8 mouse cellular contexts compared by ENCODE assay signal in the genomic region with DNA sequence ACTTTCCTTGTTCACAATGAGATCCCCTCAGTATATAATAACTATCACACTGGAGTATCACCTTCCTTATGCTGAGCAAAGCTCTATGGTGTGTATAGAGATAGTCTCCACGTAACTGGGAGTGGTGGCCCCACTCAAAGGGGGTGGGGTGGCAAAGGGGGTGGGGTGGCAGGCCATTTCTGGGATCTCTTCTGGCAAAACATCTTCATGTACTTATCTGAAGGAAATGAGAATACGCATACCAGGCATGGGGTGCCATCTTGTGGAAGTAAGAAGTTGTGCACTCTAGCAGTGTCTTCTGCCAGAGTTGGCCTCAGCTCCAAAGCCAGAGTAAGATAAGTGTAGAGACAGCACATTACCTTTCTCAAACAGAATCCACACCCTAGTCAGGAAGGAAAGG.
DNase-seq lines count a peak whose midpoint lies in the region; ATAC-seq lines count a peak whose summit lies in the region.

No protein-coding gene starts in this region.

- no peaks in the 10 kb centered on the region for H3K9me3 ChIP-seq in limb, embryonic 11.5 days (ENCODE audit: control insufficient read depth, low read length)
- H3K9me3 ChIP-seq in limb, embryonic 10.5 days (replicated peaks), result no peaks in the 10 kb centered on the region
- H3K9me3 ChIP-seq in hindbrain, embryonic 12.5 days (replicated peaks), result no peaks in the 10 kb centered on the region
- H3K9me3 ChIP-seq in liver, embryonic 11.5 days (ENCODE audit: control insufficient read depth, low read length), result no peaks in the 10 kb centered on the region

- no peaks in the 10 kb centered on the region for H3K36me3 ChIP-seq in limb, embryonic 11.5 days (ENCODE audit: control insufficient read depth, insufficient read depth, low read length)
- no peaks in the 10 kb centered on the region for H3K36me3 ChIP-seq in limb, embryonic 10.5 days
- no peaks in the 10 kb centered on the region for H3K36me3 ChIP-seq in hindbrain, embryonic 12.5 days
- H3K36me3 ChIP-seq in liver, embryonic 11.5 days (ENCODE audit: control insufficient read depth, insufficient read depth, low read length), result no peaks in the 10 kb centered on the region

- no peak overlapping the region for H3K9ac ChIP-seq in limb, embryonic 11.5 days (ENCODE audit: low read length)
- no peak overlapping the region for H3K9ac ChIP-seq in hindbrain, embryonic 12.5 days
- H3K9ac ChIP-seq in liver, embryonic 11.5 days (ENCODE audit: low read depth, low read length), result no peak overlapping the region

- H3K4me2 ChIP-seq in limb, embryonic 11.5 days (ENCODE audit: low read depth, severe bottlenecking), result no peak overlapping the region
- no peak overlapping the region for H3K4me2 ChIP-seq in hindbrain, embryonic 12.5 days (replicated peaks)
- no peak overlapping the region for H3K4me2 ChIP-seq in liver, embryonic 11.5 days

- no peaks in the 10 kb centered on the region for H3K4me1 ChIP-seq in limb, embryonic 11.5 days (ENCODE audit: control insufficient read depth, insufficient read depth, low read length)
- H3K4me1 ChIP-seq in limb, embryonic 10.5 days, result no peaks in the 10 kb centered on the region
- no peaks in the 10 kb centered on the region for H3K4me1 ChIP-seq in hindbrain, embryonic 12.5 days
- H3K4me1 ChIP-seq in liver, embryonic 11.5 days (replicated peaks; ENCODE audit: control insufficient read depth, insufficient read depth, low read length), result no peaks in the 10 kb centered on the region

- no peaks in the 10 kb centered on the region for H3K27me3 ChIP-seq in limb, embryonic 11.5 days (ENCODE audit: control insufficient read depth, insufficient read depth, low read length)
- H3K27me3 ChIP-seq in limb, embryonic 10.5 days (ENCODE audit: low read depth, poor library complexity, severe bottlenecking), result no peaks in the 10 kb centered on the region
- H3K27me3 ChIP-seq in hindbrain, embryonic 12.5 days, result no peaks in the 10 kb centered on the region
- H3K27me3 ChIP-seq in liver, embryonic 11.5 days (replicated peaks; ENCODE audit: control insufficient read depth, insufficient read depth, low read length), result no peaks in the 10 kb centered on the region

- peak; percentile 25 for DNase-seq in limb, embryonic 11.5 days (ENCODE audit: low spot score)
- no peak for DNase-seq in limb, embryonic 10.5 days (ENCODE audit: low spot score)
- peak; percentile 69 for DNase-seq in NIH3T3 (ENCODE audit: low read depth)
- peak; percentile 16 to 34 for DNase-seq in cerebellum, postnatal 36 days
- DNase-seq in liver, embryonic 11.5 days (ENCODE audit: low spot score), result peak; percentile 33
- DNase-seq in retina, postnatal 7 days (ENCODE audit: low read depth, low spot score), result peak; percentile 13
- DNase-seq in ovary, postnatal 36 days (ENCODE audit: low spot score), result no peak

- no peak overlapping the region for H3K27ac ChIP-seq in limb, embryonic 11.5 days (replicated peaks; ENCODE audit: low read depth, low read length)
- no peak overlapping the region for H3K27ac ChIP-seq in limb, embryonic 10.5 days
- no peak overlapping the region for H3K27ac ChIP-seq in hindbrain, embryonic 12.5 days
- no peak overlapping the region for H3K27ac ChIP-seq in liver, embryonic 11.5 days (ENCODE audit: low read depth, low read length)

- ATAC-seq in limb, embryonic 11.5 days (ENCODE audit: insufficient number of reproducible peaks, low FRiP score, low TSS enrichment, low read depth), result no peak
- peak; percentile 52; the same call in 1 of the 2 replicates for ATAC-seq in hindbrain, embryonic 12.5 days (ENCODE audit: low FRiP score)
- no peak for ATAC-seq in liver, embryonic 11.5 days (replicated peaks; ENCODE audit: low FRiP score)

- 23% methylated on average over 2 of the region's 2 CpGs for WGBS in limb, embryonic 11.5 days
- WGBS in limb, embryonic 10.5 days, result 25% methylated on average over 2 of the region's 2 CpGs
- WGBS in hindbrain, embryonic 12.5 days, result 25% methylated on average over 2 of the region's 2 CpGs
- 19% methylated on average over 2 of the region's 2 CpGs for WGBS in liver, embryonic 11.5 days

- H3K4me3 ChIP-seq in limb, embryonic 11.5 days (ENCODE audit: low read depth, low read length), result no peak overlapping the region
- no peak overlapping the region for H3K4me3 ChIP-seq in limb, embryonic 10.5 days
- H3K4me3 ChIP-seq in hindbrain, embryonic 12.5 days, result no peak overlapping the region
- no peak overlapping the region for H3K4me3 ChIP-seq in liver, embryonic 11.5 days (ENCODE audit: low read depth, low read length)

Comparison
In these comparisons a context has a peak if more than half of its experiments do, and no peak if none do; other contexts are left out.
1. DNase-seq: peak in limb, embryonic 11.5 days (single experiment), NIH3T3 (single experiment), cerebellum, postnatal 36 days (2 of 2), liver, embryonic 11.5 days (single experiment) and retina, postnatal 7 days (single experiment); none in limb, embryonic 10.5 days (single experiment) and ovary, postnatal 36 days (single experiment).